Mouse (Mus musculus): ENCODE data around the gene Olfr1564. TPM values are rescaled to one million over a fixed set of nuclear protein-coding genes. Genes with fewer than 3 reads are reported as not detected.
"Not testable (repeated sequence)": the region's sequence is repeated elsewhere in the genome, so short reads cannot be mapped to it uniquely, and the experiment has no call there.

Olfr1564 gene
- not detected for total RNA-seq (2021)
- long read RNA-seq, experiment 1 = 0 reads
- long read RNA-seq, experiment 2 = 0 reads

- no peak for DNase-seq (ENCODE audit: low spot score in 2 of 2)
Observed at GRCm38 (mm10) chr17:33221590-33221989, at the start of gene Olfr1564. Gene Olfr1564 (minus strand): TSS chr17:33221690.

GRCm38 (mm10) chr17:33268907-33269306 is 47.4 kb upstream of the Olfr1564 start:
- DNase-seq (ENCODE audit: low spot score in 2 of 2) = no peak

GRCm38 (mm10) chr17:33264376-33264775 is 42.9 kb upstream of the Olfr1564 start, which contains the start of gene Olfr63:
Gene Olfr63 (plus strand): TSS chr17:33264676.
- no peak for DNase-seq (ENCODE audit: low spot score in 2 of 2)

- not testable (repeated sequence) for DNase-seq (ENCODE audit: low spot score in 2 of 2)
Observed at GRCm38 (mm10) chr17:33255319-33255657, 33.8 kb upstream of the Olfr1564 start.

- DNase-seq (ENCODE audit: low spot score in 2 of 2) = not testable (repeated sequence)
Observed at GRCm38 (mm10) chr17:33254530-33255318, 33.2 kb upstream of the Olfr1564 start, which contains the start of gene Zfp955a. Gene Zfp955a (minus strand): TSS chr17:33255145.

- DNase-seq (ENCODE audit: low spot score in 2 of 2) = not testable (repeated sequence)
Observed at GRCm38 (mm10) chr17:33236646-33237045, 15.2 kb upstream of the Olfr1564 start.

- DNase-seq (ENCODE audit: low spot score in 2 of 2) = not testable (repeated sequence)
Observed at GRCm38 (mm10) chr17:33191002-33191401, 30.5 kb downstream of the Olfr1564 start, which contains the start of gene Olfr239. Gene Olfr239 (plus strand): TSS chr17:33191302.

GRCm38 (mm10) chr17:33168147-33168546 is 53.3 kb downstream of the Olfr1564 start, which contains the start of gene Olfr55:
Gene Olfr55 (plus strand): TSS chr17:33168447.
- not testable (repeated sequence) for DNase-seq (ENCODE audit: low spot score in 2 of 2)

Other genes with a start within 250 kb of the Olfr1564 start
- gene Zfp952, start 228.6 kb downstream of the Olfr1564 start, total RNA-seq (2021) = 10 to 100 TPM; 13.5 to 13.7 TPM
- gene Zfp763, start 188.3 kb downstream of the Olfr1564 start, total RNA-seq (2021) = 10 to 100 TPM; 11.4 to 15.0 TPM
- gene 4921501E09Rik, start 153.6 kb downstream of the Olfr1564 start, total RNA-seq (2021) = not detected
- gene Zfp563, start 132.4 kb downstream of the Olfr1564 start, total RNA-seq (2021) = 10 to 100 TPM; 11.1 to 12.2 TPM
- gene Morc2b, start 82.0 kb downstream of the Olfr1564 start, total RNA-seq (2021) = not detected
- not detected for gene Olfr55, start 53.2 kb downstream of the Olfr1564 start, total RNA-seq (2021)
- not detected for gene Olfr239, start 30.4 kb downstream of the Olfr1564 start, total RNA-seq (2021)
- 10 to 100 TPM; 13.1 to 15.6 TPM for gene Zfp955a, start 33.5 kb upstream of the Olfr1564 start, total RNA-seq (2021)
- gene Olfr63, start 43.0 kb upstream of the Olfr1564 start, total RNA-seq (2021) = under 1 TPM in 1 of 2 experiments, not detected in 1; 0.03 TPM
- 10 to 100 TPM; 16.5 to 17.4 TPM for gene Zfp955b, start 67.9 kb upstream of the Olfr1564 start, total RNA-seq (2021)
- 10 to 100 TPM; 16.0 to 16.6 TPM for gene Zfp81, start 137.2 kb upstream of the Olfr1564 start, total RNA-seq (2021)
- gene Zfp101, start 173.0 kb upstream of the Olfr1564 start, total RNA-seq (2021) = 10 to 100 TPM; 17.0 to 18.0 TPM
- not detected for gene Actl9, start 211.2 kb upstream of the Olfr1564 start, total RNA-seq (2021)

All from adrenal gland, postnatal 4 days (tissue).